Mouse (Mus musculus): ENCODE measurements around the gene Ap5b1. TPM values are rescaled to one million over a fixed set of nuclear protein-coding genes. Genes with fewer than 3 reads are reported as not detected.

Ap5b1 gene
- polyA plus RNA-seq, 1 experiment from 2014 or later: 4.0 TPM

- whole genome bisulfite sequencing: 21% methylated on average over 10 of the region's 10 CpGs
- no peaks in the 10 kb centered on the region for H3K9me3 ChIP-seq (replicated peaks; ENCODE audit: control insufficient read depth, low read length)
- H3K27ac ChIP-seq (ENCODE audit: low read length): no peak overlapping the region
- peaks cover 79% of the 10 kb centered on the region for H3K27me3 ChIP-seq (ENCODE audit: control insufficient read depth, insufficient read depth, low read length)
- no peak overlapping the region for H3K9ac ChIP-seq (ENCODE audit: low read length)
- H3K4me2 ChIP-seq (ENCODE audit: low read depth, low read length): peak overlapping the region; percentile 57
- no peaks in the 10 kb centered on the region for H3K36me3 ChIP-seq (ENCODE audit: control insufficient read depth, insufficient read depth)
- H3K4me3 ChIP-seq (ENCODE audit: low read length): peak overlapping the region; percentile 38
- no peak for ATAC-seq (replicated peaks; ENCODE audit: extremely low read depth, insufficient read depth, low FRiP score)
- peaks cover 9% of the 10 kb centered on the region for H3K4me1 ChIP-seq (ENCODE audit: control insufficient read depth, insufficient read depth, low read length)
Observed at GRCm38 (mm10) chr19:5561252-5561790, 6.5 kb upstream of the Ap5b1 start.

DNA sequence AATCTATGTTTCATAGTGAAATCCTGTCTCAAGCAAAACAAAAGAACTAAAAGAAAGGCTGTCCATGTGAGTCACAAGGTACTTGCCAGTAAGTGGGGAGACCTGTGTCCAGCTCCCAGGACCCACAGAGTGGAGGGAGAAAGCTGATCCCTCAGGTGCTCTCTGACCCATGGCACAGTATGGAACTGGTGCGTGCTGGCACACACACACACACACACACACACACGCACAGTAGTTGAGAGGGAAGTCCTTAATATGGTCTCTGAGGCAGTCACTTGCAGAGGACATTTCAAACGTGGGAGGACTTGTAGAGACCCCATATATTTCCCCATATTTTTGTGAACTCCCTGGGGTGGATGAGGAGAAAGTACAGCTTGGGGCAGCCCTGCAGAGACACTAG is 5.9 kb upstream of the Ap5b1 start:
- 62% methylated on average over 3 of the region's 3 CpGs for WGBS
- Histone ChIP-seq H3K9me3 (replicated peaks; ENCODE audit: control insufficient read depth, low read length) (no peaks in the 10 kb centered on the region), H3K36me3 (ENCODE audit: control insufficient read depth, insufficient read depth) (no peaks in the 10 kb centered on the region), H3K9ac (ENCODE audit: low read length) (no peak overlapping the region), H3K4me3 (ENCODE audit: low read length) (no peak overlapping the region), H3K4me2 (ENCODE audit: low read depth, low read length) (no peak overlapping the region), H3K4me1 (ENCODE audit: control insufficient read depth, insufficient read depth, low read length) (peaks cover 9% of the 10 kb centered on the region), H3K27ac (ENCODE audit: low read length) (no peak overlapping the region), H3K27me3 (ENCODE audit: control insufficient read depth, insufficient read depth, low read length) (peaks cover 75% of the 10 kb centered on the region)
- no peak for ATAC-seq (replicated peaks; ENCODE audit: extremely low read depth, insufficient read depth, low FRiP score)

DNA sequence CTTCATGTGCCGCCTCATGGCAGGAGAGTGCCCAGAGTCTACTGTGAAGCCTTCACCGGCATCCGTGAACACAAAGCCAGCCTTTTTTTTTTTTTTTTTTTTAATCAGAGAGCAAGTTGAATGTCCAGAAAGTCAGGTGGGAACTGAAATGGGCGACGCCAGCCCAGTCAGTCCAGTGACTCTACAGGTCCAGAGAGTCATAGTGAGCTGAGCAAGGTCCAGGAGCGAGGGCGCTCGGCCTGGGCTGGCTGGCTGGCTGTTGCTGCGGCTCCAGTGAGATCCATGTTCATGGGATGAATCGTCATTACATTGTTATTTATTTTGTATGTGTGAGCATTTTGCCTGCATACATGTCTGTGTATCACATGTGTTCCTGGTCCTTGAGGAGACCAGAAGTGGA is 5.0 kb upstream of the Ap5b1 start:
- peaks cover 67% of the 10 kb centered on the region for H3K27me3 ChIP-seq (ENCODE audit: control insufficient read depth, insufficient read depth, low read length)
- WGBS: 86% methylated on average over 10 of the region's 10 CpGs

DNA sequence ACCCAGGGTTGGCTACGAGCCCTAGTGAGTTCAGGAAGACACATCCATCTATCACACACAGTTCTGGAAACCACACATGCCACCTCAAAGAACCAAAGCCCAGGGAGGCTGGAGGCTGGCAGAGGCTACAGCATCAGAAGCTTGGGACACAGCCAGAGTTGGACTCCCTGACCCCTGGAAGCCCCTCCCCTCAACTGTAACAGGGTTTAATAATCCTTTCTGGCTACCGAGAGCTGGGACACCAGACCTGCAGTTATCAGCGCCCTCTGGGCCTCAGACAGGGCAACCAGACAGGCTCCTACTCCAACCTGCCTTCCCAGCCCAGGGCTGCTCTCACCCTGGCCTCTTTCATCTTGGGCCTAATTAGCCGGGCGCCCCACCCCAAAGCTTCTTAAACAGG is 1.5 kb upstream of the Ap5b1 start:
- ATAC-seq (replicated peaks; ENCODE audit: extremely low read depth, insufficient read depth, low FRiP score): no peak
- WGBS: 62% methylated on average over 5 of the region's 5 CpGs
- H3K9ac ChIP-seq (ENCODE audit: low read length): no peak overlapping the region
- H3K27ac ChIP-seq (ENCODE audit: low read length): no peak overlapping the region
- H3K4me2 ChIP-seq (ENCODE audit: low read depth, low read length): no peak overlapping the region
- peaks cover 35% of the 10 kb centered on the region for H3K27me3 ChIP-seq (ENCODE audit: control insufficient read depth, insufficient read depth, low read length)
- H3K4me1 ChIP-seq (ENCODE audit: control insufficient read depth, insufficient read depth, low read length): peaks cover 5% of the 10 kb centered on the region
- no peak overlapping the region for H3K4me3 ChIP-seq (ENCODE audit: low read length)
- H3K9me3 ChIP-seq (replicated peaks; ENCODE audit: control insufficient read depth, low read length): no peaks in the 10 kb centered on the region
- H3K36me3 ChIP-seq (ENCODE audit: control insufficient read depth, insufficient read depth): peaks cover 9% of the 10 kb centered on the region

More for the DNA sequence above, 5.0 kb upstream of the Ap5b1 start:
- Histone ChIP-seq H3K4me1 (ENCODE audit: control insufficient read depth, insufficient read depth, low read length) (peaks cover 9% of the 10 kb centered on the region), H3K4me2 (ENCODE audit: low read depth, low read length) (no peak overlapping the region), H3K4me3 (ENCODE audit: low read length) (no peak overlapping the region), H3K36me3 (ENCODE audit: control insufficient read depth, insufficient read depth) (no peaks in the 10 kb centered on the region), H3K9me3 (replicated peaks; ENCODE audit: control insufficient read depth, low read length) (no peaks in the 10 kb centered on the region), H3K9ac (ENCODE audit: low read length) (no peak overlapping the region), H3K27ac (ENCODE audit: low read length) (no peak overlapping the region)
- ATAC-seq (replicated peaks; ENCODE audit: extremely low read depth, insufficient read depth, low FRiP score): no peak

GRCm38 (mm10) chr19:5567180-5567533 is 668 bp upstream of the Ap5b1 start:
- H3K27me3 ChIP-seq (ENCODE audit: control insufficient read depth, insufficient read depth, low read length): peaks cover 27% of the 10 kb centered on the region

GRCm38 (mm10) chr19:5568470-5569140 is 780 bp downstream of the Ap5b1 start:
- Histone ChIP-seq H3K4me1 (ENCODE audit: control insufficient read depth, insufficient read depth, low read length) (peaks cover 5% of the 10 kb centered on the region), H3K27me3 (ENCODE audit: control insufficient read depth, insufficient read depth, low read length) (peaks cover 14% of the 10 kb centered on the region), H3K4me2 (ENCODE audit: low read depth, low read length) (peak overlapping the region; percentile 96), H3K36me3 (ENCODE audit: control insufficient read depth, insufficient read depth) (peaks cover 9% of the 10 kb centered on the region), H3K9me3 (replicated peaks; ENCODE audit: control insufficient read depth, low read length) (no peaks in the 10 kb centered on the region), H3K27ac (ENCODE audit: low read length) (peak overlapping the region; percentile 92), H3K9ac (ENCODE audit: low read length) (peak overlapping the region; percentile 81), H3K4me3 (ENCODE audit: low read length) (peak overlapping the region; percentile 65)
- WGBS: 6% methylated on average over 27 of the region's 27 CpGs
- ATAC-seq (replicated peaks; ENCODE audit: extremely low read depth, insufficient read depth, low FRiP score): no peak; the same call in 1 of the 2 replicates

More at GRCm38 (mm10) chr19:5567180-5567533, 668 bp upstream of the Ap5b1 start:
- Histone ChIP-seq H3K4me2 (ENCODE audit: low read depth, low read length) (peak overlapping the region; percentile 96), H3K4me3 (ENCODE audit: low read length) (peak overlapping the region; percentile 65), H3K9me3 (replicated peaks; ENCODE audit: control insufficient read depth, low read length) (no peaks in the 10 kb centered on the region), H3K27ac (ENCODE audit: low read length) (peak overlapping the region; percentile 92), H3K9ac (ENCODE audit: low read length) (peak overlapping the region; percentile 81), H3K36me3 (ENCODE audit: control insufficient read depth, insufficient read depth) (peaks cover 9% of the 10 kb centered on the region), H3K4me1 (ENCODE audit: control insufficient read depth, insufficient read depth, low read length) (peaks cover 5% of the 10 kb centered on the region)
- WGBS: 3% methylated on average over 26 of the region's 26 CpGs
- peak; percentile 31 for ATAC-seq (replicated peaks; ENCODE audit: extremely low read depth, insufficient read depth, low FRiP score)

DNA sequence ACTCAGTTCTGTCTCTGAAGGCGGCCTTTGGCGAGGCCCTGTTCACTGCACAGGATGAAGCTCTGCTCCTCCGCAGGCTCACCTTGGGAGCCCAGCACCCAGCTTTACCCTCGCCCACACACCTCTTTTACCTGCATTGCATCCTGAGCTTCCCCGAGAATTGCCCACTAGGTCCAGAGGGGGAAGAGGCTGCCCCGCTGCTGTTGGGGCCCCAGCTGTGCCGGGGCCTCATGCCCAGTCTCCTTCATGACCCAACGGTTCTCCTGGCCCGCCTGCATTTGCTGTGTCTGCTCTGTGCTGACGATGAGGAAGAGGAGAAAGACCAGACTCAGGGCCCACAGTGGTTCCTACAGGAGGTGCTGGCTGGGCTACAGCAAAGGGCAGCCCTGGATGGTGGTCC is 1.7 kb downstream of the Ap5b1 start:
- H3K9ac ChIP-seq (ENCODE audit: low read length): no peak overlapping the region
- no peak overlapping the region for H3K4me2 ChIP-seq (ENCODE audit: low read depth, low read length)
- no peak overlapping the region for H3K4me3 ChIP-seq (ENCODE audit: low read length)
- peaks cover 9% of the 10 kb centered on the region for H3K36me3 ChIP-seq (ENCODE audit: control insufficient read depth, insufficient read depth)
- no peak for ATAC-seq (replicated peaks; ENCODE audit: extremely low read depth, insufficient read depth, low FRiP score)
- peaks cover 5% of the 10 kb centered on the region for H3K4me1 ChIP-seq (ENCODE audit: control insufficient read depth, insufficient read depth, low read length)
- WGBS: 87% methylated on average over 10 of the region's 10 CpGs
- H3K27ac ChIP-seq (ENCODE audit: low read length): no peak overlapping the region
- H3K27me3 ChIP-seq (ENCODE audit: control insufficient read depth, insufficient read depth, low read length): peaks cover 5% of the 10 kb centered on the region; the same call in 1 of the 2 replicates
- no peaks in the 10 kb centered on the region for H3K9me3 ChIP-seq (replicated peaks; ENCODE audit: control insufficient read depth, low read length)

- no peak overlapping the region for H3K27ac ChIP-seq (ENCODE audit: low read length)
- no peak overlapping the region for H3K9ac ChIP-seq (ENCODE audit: low read length)
- WGBS: 85% methylated on average over 32 of the region's 32 CpGs
- no peak overlapping the region for H3K4me2 ChIP-seq (ENCODE audit: low read depth, low read length)
- peaks cover 9% of the 10 kb centered on the region for H3K36me3 ChIP-seq (ENCODE audit: control insufficient read depth, insufficient read depth)
- peaks cover 5% of the 10 kb centered on the region for H3K4me1 ChIP-seq (ENCODE audit: control insufficient read depth, insufficient read depth, low read length)
- H3K27me3 ChIP-seq (ENCODE audit: control insufficient read depth, insufficient read depth, low read length): peaks cover 3% of the 10 kb centered on the region; the same call in 1 of the 2 replicates
- H3K4me3 ChIP-seq (ENCODE audit: low read length): no peak overlapping the region
- H3K9me3 ChIP-seq (replicated peaks; ENCODE audit: control insufficient read depth, low read length): no peaks in the 10 kb centered on the region
- no peak for ATAC-seq (replicated peaks; ENCODE audit: extremely low read depth, insufficient read depth, low FRiP score)
Observed at GRCm38 (mm10) chr19:5570353-5571246, 2.8 kb downstream of the Ap5b1 start.

DNA sequence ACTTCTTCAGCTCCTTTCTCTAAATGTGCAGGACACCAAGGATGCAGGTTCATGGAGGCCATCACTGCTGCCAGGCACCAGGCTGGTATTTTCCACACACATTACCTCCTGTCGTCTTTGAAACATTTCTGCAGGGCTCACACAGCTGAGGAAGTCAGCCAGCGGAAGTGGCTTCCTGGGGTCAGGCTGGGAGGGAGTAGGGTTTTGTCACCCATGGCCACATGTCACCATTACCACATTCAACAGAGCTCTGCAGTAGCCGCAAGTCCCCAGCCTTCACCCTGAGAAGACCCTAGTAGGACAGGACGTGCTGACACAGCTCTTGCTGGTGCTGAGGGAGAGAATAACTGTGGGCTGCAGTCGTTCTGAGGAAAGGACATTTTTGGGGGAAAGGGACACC is 4.0 kb downstream of the Ap5b1 start:
- ATAC-seq (replicated peaks; ENCODE audit: extremely low read depth, insufficient read depth, low FRiP score): no peak
- no peak overlapping the region for H3K9ac ChIP-seq (ENCODE audit: low read length)
- no peaks in the 10 kb centered on the region for H3K27me3 ChIP-seq (ENCODE audit: control insufficient read depth, insufficient read depth, low read length)
- WGBS: 63% methylated on average over 5 of the region's 5 CpGs
- no peaks in the 10 kb centered on the region for H3K9me3 ChIP-seq (replicated peaks; ENCODE audit: control insufficient read depth, low read length)
- H3K4me2 ChIP-seq (ENCODE audit: low read depth, low read length): no peak overlapping the region
- H3K4me3 ChIP-seq (ENCODE audit: low read length): no peak overlapping the region
- peaks cover 5% of the 10 kb centered on the region for H3K4me1 ChIP-seq (ENCODE audit: control insufficient read depth, insufficient read depth, low read length)
- H3K27ac ChIP-seq (ENCODE audit: low read length): no peak overlapping the region
- H3K36me3 ChIP-seq (ENCODE audit: control insufficient read depth, insufficient read depth): peaks cover 9% of the 10 kb centered on the region
